Mouse (Mus musculus) hematopoietic stem cell, adult 5-6 weeks (primary cell): Measurements from ENCODE around the gene Patl1. TPM values are rescaled to one million over a fixed set of nuclear protein-coding genes. Genes with fewer than 3 reads are reported as not detected.
"Not testable (repeated sequence)": the region's sequence is repeated elsewhere in the genome, so short reads cannot be mapped to it uniquely, and the experiment has no call there.

Experiments
- ATAC-seq, 2 experiments: fragments of 125-278 bp in 1 of 2; replicated peaks in 1 of 2; 2 replicates each; pipeline ENCODE4 v1.8.0; 2016 to 2017; ENCODE audit warnings: inconsistent platforms in 2 of 2, mild to moderate bottlenecking in 2 of 2, moderate number of reproducible peaks in 2 of 2, low read depth in 1 of 2, moderate TSS enrichment in 1 of 2; ENCODE audit not compliant: low FRiP score in 2 of 2, poor library complexity in 2 of 2, severe bottlenecking in 2 of 2, insufficient read depth in 1 of 2, low TSS enrichment in 1 of 2
- total RNA-seq: library from RNA; stranded (forward); fragments of 172-1452, 232-1000 nt; gene quantifications from 2 replicates; pipeline ENCODE4 v1.2.3, GENCODE M21; 2017

Patl1 gene
- 14.8 and 14.9 TPM in 2 replicates for total RNA-seq

DNA sequence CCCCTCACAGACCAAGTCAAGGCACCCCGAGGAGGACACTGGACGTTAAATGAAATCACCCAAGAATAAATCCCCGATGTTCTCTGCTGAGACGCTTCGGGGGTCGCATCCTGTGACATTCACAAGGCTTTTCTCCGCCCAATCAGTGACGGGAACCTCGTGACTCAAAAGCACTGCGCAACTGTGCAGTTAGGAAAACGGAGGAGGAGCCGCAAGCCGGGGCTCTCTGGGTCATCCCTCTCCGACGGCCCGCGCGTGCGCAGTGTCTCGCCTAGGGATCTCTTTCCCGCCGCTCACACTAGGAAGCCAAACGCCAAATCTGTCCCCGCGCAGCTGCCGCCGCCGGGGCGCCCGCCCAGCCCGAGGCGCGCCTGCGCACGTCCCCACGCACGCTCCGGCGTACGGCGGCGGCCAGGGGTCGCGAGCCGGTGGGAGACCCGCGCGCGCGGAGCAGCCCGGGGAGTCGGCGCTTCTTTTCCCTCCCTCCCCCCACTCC, at the start of gene Patl1:
TSS of gene Patl1 (plus strand) at position 363 of the 496 bp plus-strand sequence.
- ATAC-seq: peak; percentile 95

DNA sequence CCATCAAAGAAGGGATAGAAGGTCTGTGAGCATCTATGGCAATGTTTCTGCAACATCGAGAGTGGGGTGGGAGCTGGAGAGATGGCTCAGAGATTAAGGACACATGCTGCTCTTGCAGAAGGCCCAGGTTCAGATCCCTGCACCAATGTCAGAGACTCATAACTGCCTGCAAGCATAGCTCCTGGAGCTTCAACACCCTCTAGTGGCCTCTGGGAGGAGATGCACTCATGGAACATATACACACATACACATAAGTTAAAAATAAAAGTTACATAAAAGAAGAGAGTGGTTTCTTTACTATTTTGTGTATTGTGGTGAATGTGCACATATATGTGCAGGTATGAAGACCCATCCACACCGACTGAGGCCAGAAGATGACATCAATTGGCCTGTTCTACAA, 44.4 kb upstream of the Patl1 start:
- ATAC-seq: no peak

GRCm38 (mm10) chr19:11875006-11875405, 37.2 kb upstream of the Patl1 start, which contains the start of gene Olfr1419:
Gene Olfr1419, minus strand, starts transcription at chr19:11875106.
- ATAC-seq: no peak

GRCm38 (mm10) chr19:11878404-11878803, 33.8 kb upstream of the Patl1 start:
- not testable (repeated sequence) for ATAC-seq

GRCm38 (mm10) chr19:11886265-11886664, 25.9 kb upstream of the Patl1 start, which contains the start of gene Olfr1420:
Gene Olfr1420, plus strand, starts transcription at chr19:11886565.
- ATAC-seq: no peak

DNA sequence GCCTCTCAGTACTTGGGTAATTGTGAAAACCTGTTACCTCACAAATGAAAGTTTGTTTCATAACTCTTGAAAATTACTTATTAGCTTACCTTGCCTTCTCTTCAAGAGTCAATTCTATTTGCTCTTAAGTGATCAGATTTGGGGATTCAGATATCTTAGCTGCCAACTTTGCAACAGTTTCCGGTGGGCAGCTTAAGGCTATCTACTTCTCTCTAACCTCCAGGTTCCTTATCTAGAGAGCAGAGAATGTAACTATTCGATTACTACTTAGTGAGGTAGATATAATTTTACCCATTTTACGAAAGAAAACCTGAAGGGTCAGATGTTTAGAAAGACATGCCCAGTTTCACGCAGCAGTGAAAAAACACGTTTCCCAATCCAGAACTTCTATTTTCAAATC, 1.2 kb upstream of the Patl1 start:
- ATAC-seq: no peak

- ATAC-seq: peak; percentile 39 to 46
Measured at GRCm38 (mm10) chr19:11911603-11912002, 596 bp upstream of the Patl1 start.

DNA sequence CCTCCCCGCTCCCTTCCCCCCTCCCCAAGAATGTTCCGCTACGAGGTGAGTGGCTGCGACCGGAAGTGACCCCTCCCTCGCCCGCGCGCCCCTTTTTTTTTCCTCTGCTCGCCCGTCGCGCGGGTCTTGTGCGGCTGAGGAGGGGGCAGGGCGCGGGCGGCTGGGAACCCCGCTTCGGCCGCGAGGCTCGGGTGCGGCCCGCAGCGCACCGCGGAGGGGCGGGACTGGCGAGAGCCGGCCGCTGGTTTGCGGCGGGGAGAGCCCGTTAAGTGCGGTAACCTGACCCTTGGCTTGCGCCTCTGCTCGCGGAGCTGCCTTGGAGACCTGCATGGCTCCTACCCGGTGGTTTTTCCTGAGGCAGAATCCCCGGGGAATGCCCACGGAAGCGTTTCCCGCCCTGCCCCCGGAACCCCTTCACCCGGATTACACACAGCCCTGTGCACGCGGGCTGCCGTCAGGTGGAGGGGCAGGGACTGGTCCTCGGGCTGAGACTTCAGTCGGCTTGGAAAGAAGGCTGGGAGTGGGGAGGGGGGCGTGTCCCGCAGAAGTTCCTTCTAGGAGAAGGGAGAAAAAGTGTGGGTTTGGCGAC, 428 bp downstream of the Patl1 start:
- peak; percentile 29 to 34; a peak in 2 of 4 replicates for ATAC-seq

GRCm38 (mm10) chr19:11915804-11916203, 3.6 kb downstream of the Patl1 start:
- no peak for ATAC-seq

GRCm38 (mm10) chr19:11922068-11922467, 9.9 kb downstream of the Patl1 start:
- ATAC-seq: no peak

DNA sequence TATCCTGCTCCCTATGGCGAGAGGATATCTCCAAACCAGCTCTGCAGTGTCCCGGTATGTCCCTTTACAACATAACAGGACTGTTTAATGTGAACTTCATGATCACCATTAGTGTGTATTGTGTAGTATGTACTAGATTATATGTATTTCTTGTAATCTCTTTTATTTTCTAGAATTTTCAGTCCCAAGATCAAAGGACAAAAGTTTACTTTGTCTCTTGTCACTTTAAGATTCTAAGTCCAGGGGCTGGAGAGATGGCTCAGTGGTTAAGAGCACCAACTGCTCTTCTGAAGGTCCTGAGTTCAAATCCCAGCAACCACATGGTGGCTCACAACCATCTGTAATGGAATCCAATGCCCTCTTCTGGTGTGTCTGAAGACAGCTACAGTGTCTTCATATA, 10.3 kb downstream of the Patl1 start:
- not testable (repeated sequence) for ATAC-seq

DNA sequence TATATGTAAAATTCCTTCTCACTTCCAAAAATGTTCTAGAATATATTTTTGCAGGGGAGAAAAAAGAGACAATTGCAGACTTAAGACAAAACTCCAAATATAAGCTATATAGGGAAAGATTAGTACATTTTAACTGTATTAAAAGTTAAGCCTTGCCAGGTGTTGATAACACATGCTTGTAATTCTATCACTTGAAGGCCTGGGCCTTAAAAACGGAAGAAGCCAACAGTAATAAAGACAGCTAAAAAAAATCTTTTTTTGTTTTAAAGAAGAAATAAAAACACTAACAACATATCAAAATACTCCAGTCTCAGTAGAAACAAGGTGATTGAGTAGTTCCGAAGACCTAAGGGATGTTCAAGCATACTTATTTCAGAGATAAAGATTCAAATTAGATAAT, 14.2 kb downstream of the Patl1 start:
- ATAC-seq: no peak

DNA sequence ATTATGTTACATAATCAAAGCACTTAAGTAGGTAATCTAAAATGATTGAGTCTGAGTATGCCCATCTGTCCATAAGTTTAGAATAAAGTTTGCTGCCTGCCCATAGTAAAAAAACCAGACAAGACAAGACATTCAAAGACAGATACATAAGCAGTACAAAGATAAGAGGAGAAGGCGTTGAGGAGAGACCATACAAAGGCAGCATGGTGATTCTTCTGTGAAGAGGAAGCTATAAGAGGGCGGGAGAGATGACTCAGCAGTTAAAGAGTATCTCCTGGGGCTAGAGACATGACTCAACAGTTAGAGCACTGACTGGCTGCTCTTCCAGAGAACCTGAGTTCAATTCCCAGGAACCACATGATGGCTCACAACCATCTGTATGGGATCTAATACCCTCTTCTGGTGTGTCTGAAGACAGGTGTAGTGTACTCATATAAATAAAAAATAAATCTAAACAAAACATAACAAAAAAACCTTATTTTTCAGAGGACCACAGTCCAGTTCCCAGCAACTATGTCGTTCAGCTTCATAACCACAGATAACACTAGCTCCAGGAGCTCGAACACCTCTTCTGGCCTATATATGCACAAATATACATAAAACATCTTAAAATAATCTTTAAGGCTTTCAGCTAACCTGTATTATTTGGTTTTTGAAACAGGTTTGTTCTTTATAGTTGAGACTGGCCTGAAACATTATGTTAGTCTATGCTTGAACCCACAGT, 16.0 kb downstream of the Patl1 start:
- no peak for ATAC-seq

GRCm38 (mm10) chr19:11946460-11946859, 34.3 kb downstream of the Patl1 start:
- ATAC-seq: not testable (repeated sequence)

DNA sequence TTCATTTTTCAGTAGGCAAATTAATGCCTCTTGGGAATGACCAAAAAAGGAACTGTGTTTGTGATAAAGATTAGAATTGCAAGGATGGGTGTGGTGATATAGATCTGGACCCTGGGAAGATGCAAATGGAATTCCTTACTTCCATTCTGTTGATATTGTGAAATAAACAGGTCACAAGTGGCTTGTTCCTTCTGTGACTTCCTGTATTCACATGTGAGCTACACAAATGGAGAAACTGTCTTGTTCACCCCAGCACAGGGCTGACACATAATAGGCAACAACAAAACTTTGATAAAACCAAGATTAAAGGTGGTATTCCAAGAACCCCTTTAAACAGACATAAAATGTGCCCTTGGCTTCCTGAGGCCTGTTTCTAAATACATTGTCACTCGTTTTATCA, 37.7 kb downstream of the Patl1 start:
- no peak for ATAC-seq

GRCm38 (mm10) chr19:11950747-11951146, 38.5 kb downstream of the Patl1 start:
- ATAC-seq: no peak

- no peak for ATAC-seq
Measured at GRCm38 (mm10) chr19:11954206-11954605, 42.0 kb downstream of the Patl1 start.

DNA sequence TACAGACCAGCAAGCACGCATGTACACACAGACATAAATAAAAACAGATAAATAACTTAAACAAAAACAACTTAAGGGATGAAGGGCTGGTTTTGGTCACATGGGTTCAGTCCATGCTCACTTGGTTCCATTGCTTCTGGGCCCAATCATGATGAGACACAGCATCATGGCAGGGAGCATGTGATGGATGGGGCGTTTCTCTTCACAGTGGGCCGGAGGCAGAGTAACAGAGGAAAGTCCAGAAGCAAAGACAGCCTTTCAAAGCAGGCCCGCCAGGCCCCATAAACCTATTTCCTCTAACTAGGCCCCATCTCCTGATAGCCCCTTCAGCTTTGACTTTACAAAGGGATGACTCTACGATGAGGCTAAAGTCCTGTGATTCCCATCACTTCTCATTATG, 44.4 kb downstream of the Patl1 start:
- no peak for ATAC-seq

GRCm38 (mm10) chr19:11957396-11957795, 45.2 kb downstream of the Patl1 start:
- no peak for ATAC-seq
